Mouse (Mus musculus): ENCODE results near the gene Dnm1. TPM values are rescaled to one million over a fixed set of nuclear protein-coding genes. Genes with fewer than 3 reads are reported as not detected.

The Dnm1 gene
- total RNA-seq, 2 experiments from 2014 or later: 1,274 to 1,381 TPM

- DNase-seq (ENCODE audit: low spot score in 2 of 2): peak; percentile 66 to 87
- peak overlapping the region; percentile 94 for H3K27ac ChIP-seq
- TF ChIP-seq CTCF (conservative IDR thresholded peaks at IDR 0.05): no peak
- no peak overlapping the region for H3K4me3 ChIP-seq
Measured at GRCm38 (mm10) chr2:32342539-32343350, 10.4 kb downstream of the Dnm1 start.

GRCm38 (mm10) chr2:32342039-32342438 is 11.1 kb downstream of the Dnm1 start:
- no peak for DNase-seq (ENCODE audit: low spot score in 2 of 2)
- Histone ChIP-seq H3K27ac (peak overlapping the region; percentile 94), H3K4me3 (peak overlapping the region; percentile 11; the same call in 1 of the 2 replicates)
- no peak for TF ChIP-seq CTCF (conservative IDR thresholded peaks at IDR 0.05)

GRCm38 (mm10) chr2:32341634-32341939 is 11.6 kb downstream of the Dnm1 start:
- peak overlapping the region; percentile 11; the same call in 1 of the 2 replicates for H3K4me3 ChIP-seq
- DNase-seq (ENCODE audit: low spot score in 2 of 2): no peak
- no peak for TF ChIP-seq CTCF (conservative IDR thresholded peaks at IDR 0.05)
- peak overlapping the region; percentile 94 for H3K27ac ChIP-seq

- Histone ChIP-seq H3K27ac (peak overlapping the region; percentile 94), H3K4me3 (no peak overlapping the region)
- TF ChIP-seq CTCF (conservative IDR thresholded peaks at IDR 0.05): no peak
- peak in 1 of 2 experiments; percentile 73 for DNase-seq (ENCODE audit: low spot score in 2 of 2)
Measured at GRCm38 (mm10) chr2:32340836-32341633, 12.1 kb downstream of the Dnm1 start.

GRCm38 (mm10) chr2:32339912-32340642 is 13.1 kb downstream of the Dnm1 start:
- TF ChIP-seq CTCF (conservative IDR thresholded peaks at IDR 0.05): no peak
- DNase-seq (ENCODE audit: low spot score in 2 of 2): no peak
- peak overlapping the region; percentile 94 for H3K27ac ChIP-seq
- no peak overlapping the region for H3K4me3 ChIP-seq

- DNase-seq (ENCODE audit: low spot score in 2 of 2): no peak
- no peak for TF ChIP-seq CTCF (conservative IDR thresholded peaks at IDR 0.05)
- peak overlapping the region; percentile 73 for H3K27ac ChIP-seq
- no peak overlapping the region for H3K4me3 ChIP-seq
Measured at GRCm38 (mm10) chr2:32335888-32336287, 17.2 kb downstream of the Dnm1 start.

GRCm38 (mm10) chr2:32332159-32332558 is 21.0 kb downstream of the Dnm1 start:
- Histone ChIP-seq H3K27ac (peak overlapping the region; percentile 73), H3K4me3 (no peak overlapping the region)
- no peak for DNase-seq (ENCODE audit: low spot score in 2 of 2)
- no peak for TF ChIP-seq CTCF (conservative IDR thresholded peaks at IDR 0.05)

GRCm38 (mm10) chr2:32329531-32329930 is 23.6 kb downstream of the Dnm1 start:
- no peak for TF ChIP-seq CTCF (conservative IDR thresholded peaks at IDR 0.05)
- DNase-seq (ENCODE audit: low spot score in 2 of 2): no peak
- peak overlapping the region; percentile 85 for H3K27ac ChIP-seq
- no peak overlapping the region for H3K4me3 ChIP-seq

- TF ChIP-seq CTCF (conservative IDR thresholded peaks at IDR 0.05): no peak
- no peak overlapping the region for H3K4me3 ChIP-seq
- peak overlapping the region; percentile 85 for H3K27ac ChIP-seq
- no peak for DNase-seq (ENCODE audit: low spot score in 2 of 2)
Measured at GRCm38 (mm10) chr2:32328911-32329460, 24.2 kb downstream of the Dnm1 start.

GRCm38 (mm10) chr2:32327200-32327599 is 25.9 kb downstream of the Dnm1 start:
- TF ChIP-seq CTCF (conservative IDR thresholded peaks at IDR 0.05): no peak
- H3K27ac ChIP-seq: peak overlapping the region; percentile 85
- no peak for DNase-seq (ENCODE audit: low spot score in 2 of 2)
- H3K4me3 ChIP-seq: no peak overlapping the region

GRCm38 (mm10) chr2:32325342-32325741 is 27.8 kb downstream of the Dnm1 start:
- Histone ChIP-seq H3K4me3 (no peak overlapping the region), H3K27ac (peak overlapping the region; percentile 1; the same call in 1 of the 2 replicates)
- no peak for DNase-seq (ENCODE audit: low spot score in 2 of 2)
- TF ChIP-seq CTCF (conservative IDR thresholded peaks at IDR 0.05): no peak

- H3K27ac ChIP-seq: no peak overlapping the region; the same call in 1 of the 2 replicates
- TF ChIP-seq CTCF (conservative IDR thresholded peaks at IDR 0.05): peak; percentile 66
- DNase-seq (ENCODE audit: low spot score in 2 of 2): no peak
- H3K4me3 ChIP-seq: no peak overlapping the region
Measured at GRCm38 (mm10) chr2:32324322-32324721, 28.8 kb downstream of the Dnm1 start.
